Mouse (Mus musculus) kidney, postnatal 36 days (tissue): Measurements from ENCODE around the gene Iffo2.

Experiments used
- DNase-seq, 2 experiments: peaks; one replicate each; pipeline ENCODE4 v3.0.0; 2021 to 2022; ENCODE audit warnings: mixed read lengths in 2 of 2

Iffo2 gene

GRCm38 (mm10) chr4:139643972-139644371 is 113.6 kb downstream of the Iffo2 start:
- peak; percentile 59 to 85 for DNase-seq

DNA sequence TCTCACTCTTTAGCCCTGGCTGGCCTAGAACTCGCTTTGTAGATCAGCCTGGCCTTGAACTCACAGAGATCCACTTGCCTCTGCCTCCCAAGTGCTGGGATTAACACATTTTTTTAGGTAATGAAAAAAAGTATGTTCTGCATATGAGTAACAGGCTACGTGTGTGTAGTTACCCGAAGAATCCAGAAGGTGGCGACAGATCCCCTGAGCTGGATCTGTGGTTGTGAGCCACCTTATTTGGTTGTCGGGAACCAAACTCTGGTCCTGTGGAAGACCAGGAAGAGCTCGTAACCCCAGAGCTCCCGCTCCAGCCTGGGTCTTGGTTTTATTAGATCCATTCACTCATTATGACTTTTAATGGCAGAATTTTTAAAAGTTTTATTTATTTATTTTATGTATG is 116.6 kb downstream of the Iffo2 start:
- DNase-seq: no peak

- DNase-seq: no peak
Measured at GRCm38 (mm10) chr4:139650086-139650743, 119.9 kb downstream of the Iffo2 start.

GRCm38 (mm10) chr4:139650907-139651306 is 120.6 kb downstream of the Iffo2 start:
- DNase-seq: no peak

DNA sequence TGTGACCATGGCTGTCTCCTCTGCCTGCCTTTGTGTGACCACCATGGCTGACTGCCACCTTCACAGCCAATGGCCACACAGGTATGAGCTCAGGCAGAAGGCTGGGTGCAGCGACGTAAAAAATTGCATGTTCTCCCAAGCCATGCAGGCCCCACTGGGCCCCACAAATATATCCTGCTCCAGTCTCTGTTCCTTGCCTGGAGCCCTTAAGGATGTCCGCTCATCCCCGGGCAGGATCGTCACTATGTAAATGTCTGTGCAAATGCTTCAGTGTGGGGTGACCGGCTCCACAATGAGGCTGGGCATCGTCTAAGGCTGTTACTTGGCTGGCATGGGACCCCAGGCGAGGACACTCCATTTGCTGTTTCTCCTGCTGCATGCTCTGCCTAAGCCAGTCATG is 122.9 kb downstream of the Iffo2 start, which contains the start of gene Tas1r2:
TSS of gene Tas1r2 (plus strand) at position 301 of the 400 bp plus-strand sequence.
- DNase-seq: no peak

GRCm38 (mm10) chr4:139661897-139662296 is 131.5 kb downstream of the Iffo2 start:
- no peak for DNase-seq

GRCm38 (mm10) chr4:139667632-139668031 is 137.3 kb downstream of the Iffo2 start:
- DNase-seq: peak; percentile 28 to 57

- DNase-seq: peak; percentile 59 to 83
Measured at GRCm38 (mm10) chr4:139669847-139670246, 139.5 kb downstream of the Iffo2 start.
